Mouse (Mus musculus): Measurements from ENCODE around the gene Tlr6. TPM values are rescaled to one million over a fixed set of nuclear protein-coding genes. Genes with fewer than 3 reads are reported as not detected.

The Tlr6 gene
- total and polyA plus RNA-seq, 3 experiments: 0.72 to 4.6 (median 2.5) TPM

Other genes starting within 250 kb of the Tlr6 start
- gene Klf3, start 156.7 kb downstream of the Tlr6 start, total RNA-seq (2012; rRNA removed): 0.17 and 0.64 TPM in 2 replicates
- gene Klf3, start 156.7 kb downstream of the Tlr6 start, total RNA-seq (2014; rRNA removed): 0.40 and 0.47 TPM in 2 replicates
- 3.3 and 4.4 TPM in 2 replicates for gene Klf3, start 156.7 kb downstream of the Tlr6 start, polyA plus RNA-seq (2012; ENCODE audit: insufficient read length, low read depth)
- 4.3 and 6.4 TPM in 2 replicates for gene Tlr1, start 26.5 kb downstream of the Tlr6 start, total RNA-seq (2012; rRNA removed)
- gene Tlr1, start 26.5 kb downstream of the Tlr6 start, total RNA-seq (2014; rRNA removed): 22.2 and 22.5 TPM in 2 replicates
- gene Tlr1, start 26.5 kb downstream of the Tlr6 start, polyA plus RNA-seq (2012; ENCODE audit: insufficient read length, low read depth): 21.3 and 26.5 TPM in 2 replicates
- 0.17 and 0.47 TPM in 2 replicates for gene Fam114a1, start 10.0 kb upstream of the Tlr6 start, total RNA-seq (2012; rRNA removed)
- gene Fam114a1, start 10.0 kb upstream of the Tlr6 start, total RNA-seq (2014; rRNA removed): 0.12 and 0.36 TPM in 2 replicates
- 0.16 and 0.27 TPM in 2 replicates for gene Fam114a1, start 10.0 kb upstream of the Tlr6 start, polyA plus RNA-seq (2012; ENCODE audit: insufficient read length, low read depth)
- gene Tmem156, start 132.0 kb upstream of the Tlr6 start, total RNA-seq (2012; rRNA removed): 7.3 and 9.1 TPM in 2 replicates
- 15.8 and 15.9 TPM in 2 replicates for gene Tmem156, start 132.0 kb upstream of the Tlr6 start, total RNA-seq (2014; rRNA removed)
- gene Tmem156, start 132.0 kb upstream of the Tlr6 start, polyA plus RNA-seq (2012; ENCODE audit: insufficient read length, low read depth): 16.6 and 20.8 TPM in 2 replicates
- 15.7 and 20.6 TPM in 2 replicates for gene Klhl5, start 147.4 kb upstream of the Tlr6 start, total RNA-seq (2012; rRNA removed)
- 22.6 and 23.2 TPM in 2 replicates for gene Klhl5, start 147.4 kb upstream of the Tlr6 start, total RNA-seq (2014; rRNA removed)
- gene Klhl5, start 147.4 kb upstream of the Tlr6 start, polyA plus RNA-seq (2012; ENCODE audit: insufficient read length, low read depth): 27.2 and 31.7 TPM in 2 replicates
- 1.0 and 1.4 TPM in 2 replicates for gene Wdr19, start 239.6 kb upstream of the Tlr6 start, total RNA-seq (2012; rRNA removed)
- gene Wdr19, start 239.6 kb upstream of the Tlr6 start, total RNA-seq (2014; rRNA removed): 1.7 and 1.9 TPM in 2 replicates
- gene Wdr19, start 239.6 kb upstream of the Tlr6 start, polyA plus RNA-seq (2012; ENCODE audit: insufficient read length, low read depth): 1.2 and 1.5 TPM in 2 replicates

Data from CH12.LX (cell line).